Mouse (Mus musculus) heart, embryonic 14.5 days (tissue): Measurements from ENCODE around the gene Ick. TPM values are rescaled to one million over a fixed set of nuclear protein-coding genes. Genes with fewer than 3 reads are reported as not detected.

Experiments used
- ATAC-seq: fragments of 200-750 bp; cut with Nextera tagmentation; 2 replicates; pipeline ENCODE4 v1.8.0; 2017; ENCODE audit warnings: low read depth, moderate TSS enrichment; ENCODE audit not compliant: insufficient number of reproducible peaks, insufficient read depth, low FRiP score
- H3K27ac ChIP-seq, 2 experiments: fragments of 200-500 bp in 1 of 2; fragments of 300-500 bp in 1 of 2; sonication (generic) in 1 of 2; replicated peaks in 1 of 2; 2 replicates each; pipeline ENCODE4 v1.5.1; 2012 to 2014; ENCODE audit warnings: low read depth in 2 of 2, low read length in 2 of 2, control low read depth in 1 of 2, mild to moderate bottlenecking in 1 of 2, mixed read lengths in 1 of 2; ENCODE audit not compliant: control insufficient read depth in 1 of 2, insufficient read depth in 1 of 2
- H3K27me3 ChIP-seq: fragments of 300-500 bp; sonication (generic); 2 replicates; pipeline ENCODE4 v1.6.1; 2014; ENCODE audit warnings: mild to moderate bottlenecking, low read length, control low read depth; ENCODE audit not compliant: control insufficient read depth, insufficient read depth
- H3K36me3 ChIP-seq: fragments of 300-500 bp; sonication (generic); 2 replicates; pipeline ENCODE4 v1.6.1; 2014; ENCODE audit warnings: mild to moderate bottlenecking, control low read depth, low read length, mixed read lengths; ENCODE audit not compliant: control insufficient read depth, insufficient read depth
- H3K4me1 ChIP-seq, 2 experiments: fragments of 200-500 bp in 1 of 2; fragments of 300-500 bp in 1 of 2; sonication (generic) in 1 of 2; 2 replicates each; pipeline ENCODE4 v1.6.1; 2012 to 2014; ENCODE audit warnings: low read length in 2 of 2, control low read depth in 1 of 2, mixed read lengths in 1 of 2; ENCODE audit not compliant: control insufficient read depth in 2 of 2, insufficient read depth in 2 of 2
- H3K4me2 ChIP-seq: fragments of 300-500 bp; sonication (generic); 2 replicates; pipeline ENCODE4 v1.6.1; 2014; ENCODE audit warnings: mild to moderate bottlenecking, low read length
- H3K4me3 ChIP-seq, 2 experiments: fragments of 200-500 bp in 1 of 2; fragments of 300-500 bp in 1 of 2; sonication (generic) in 1 of 2; 2 replicates each; pipeline ENCODE4 v1.5.1; 2012 to 2014; ENCODE audit warnings: low read length in 2 of 2, mild to moderate bottlenecking in 2 of 2, control low read depth in 1 of 2, low read depth in 1 of 2, moderate library complexity in 1 of 2; ENCODE audit not compliant: control insufficient read depth in 1 of 2, insufficient read depth in 1 of 2
- H3K9ac ChIP-seq: fragments of 300-500 bp; sonication (generic); 2 replicates; pipeline ENCODE4 v1.6.1; 2014; ENCODE audit warnings: mild to moderate bottlenecking, low read length
- H3K9me3 ChIP-seq: fragments of 300-500 bp; sonication (generic); 2 replicates; pipeline ENCODE4 v1.6.1; 2016; ENCODE audit warnings: low read length, control low read depth; ENCODE audit not compliant: control insufficient read depth
- WGBS: fragments of 180-500 bp; shearing (Covaris S2); extraction: QIAGEN DNeasy Blood & Tissue Kit; methylation state at CpG from one replicate; pipeline ENCODE4 v1.1.7; 2014; 5-methylcytosine and 5-hydroxymethylcytosine counted together
- polyA plus RNA-seq: library from polyadenylated mRNA; unstranded; fragments of >200 nt; fragmentation: Nextera tagmentation; extraction: Ambion mirVana; gene quantifications from 2 replicates; pipeline ENCODE4 v1.2.1, GENCODE M21; 2014

Gene Ick
- polyA plus RNA-seq, 1 experiment from 2014 or later = 16.0 TPM

DNA sequence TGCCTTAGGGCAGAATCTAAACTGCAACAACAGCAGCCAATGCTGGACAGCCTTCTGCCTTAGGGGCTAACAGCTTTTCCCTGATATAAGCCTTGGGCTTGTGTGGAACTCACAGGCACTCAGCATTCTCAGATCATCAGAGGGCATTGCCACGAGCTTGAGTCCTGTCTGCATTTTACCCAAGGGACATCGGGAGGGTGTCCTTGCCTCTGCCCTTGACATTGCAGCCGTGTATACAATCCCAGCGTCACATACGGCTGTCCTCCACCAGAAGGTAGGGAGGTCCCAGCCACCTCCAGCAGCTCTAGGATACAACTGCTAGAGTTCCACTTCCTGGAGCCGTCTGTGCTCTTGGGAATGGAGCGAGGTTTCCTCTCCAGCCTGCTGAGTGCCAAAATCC lies 20.0 kb upstream of the Ick start:
- H3K4me2 ChIP-seq = peak overlapping the region; percentile 18; the same call in 1 of the 2 replicates
- H3K4me3 ChIP-seq = no peak overlapping the region
- no peaks in the 10 kb centered on the region for H3K9me3 ChIP-seq
- peak overlapping the region; percentile 39; the same call in 1 of the 2 replicates for H3K9ac ChIP-seq
- peak; percentile 52; the same call in 1 of the 2 replicates for ATAC-seq
- no peaks in the 10 kb centered on the region for H3K27me3 ChIP-seq
- WGBS = 26% methylated on average over 7 of the region's 7 CpGs
- H3K36me3 ChIP-seq = peaks cover 82% of the 10 kb centered on the region
- H3K4me1 ChIP-seq = peaks cover 12 to 24% of the 10 kb centered on the region in 2 experiments
- H3K27ac ChIP-seq = peak overlapping the region; percentile 84 to 91

DNA sequence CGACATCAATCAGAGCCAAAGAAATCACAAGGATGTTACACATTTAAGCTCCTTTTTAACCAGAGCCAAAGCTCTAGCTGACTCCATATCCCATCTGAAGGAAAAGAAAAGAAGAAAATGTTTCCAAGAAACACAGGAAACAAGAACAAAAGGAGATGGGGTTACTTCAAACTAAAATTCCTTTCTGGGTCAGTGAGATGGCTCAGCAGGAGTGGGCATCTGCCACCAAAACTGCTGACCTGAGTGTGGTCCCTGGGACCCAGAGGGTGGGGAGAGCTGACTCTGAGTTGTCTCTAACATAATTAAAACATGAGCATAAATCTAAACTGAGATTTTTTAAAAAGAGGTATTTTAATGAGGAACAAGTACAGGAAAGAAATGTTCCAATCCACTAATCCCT lies 19.1 kb upstream of the Ick start:
- no peaks in the 10 kb centered on the region for H3K9me3 ChIP-seq
- H3K27ac ChIP-seq = peak overlapping the region in 1 of 2 experiments; percentile 91; a peak in 1 of 4 replicates
- H3K4me3 ChIP-seq = no peak overlapping the region
- H3K4me1 ChIP-seq = peaks cover 12 to 24% of the 10 kb centered on the region in 2 experiments
- no peak overlapping the region for H3K4me2 ChIP-seq
- H3K36me3 ChIP-seq = peaks cover 82% of the 10 kb centered on the region
- WGBS = 80% methylated on average over 1 of the region's 1 CpGs
- H3K27me3 ChIP-seq = no peaks in the 10 kb centered on the region
- H3K9ac ChIP-seq = no peak overlapping the region
- no peak for ATAC-seq

DNA sequence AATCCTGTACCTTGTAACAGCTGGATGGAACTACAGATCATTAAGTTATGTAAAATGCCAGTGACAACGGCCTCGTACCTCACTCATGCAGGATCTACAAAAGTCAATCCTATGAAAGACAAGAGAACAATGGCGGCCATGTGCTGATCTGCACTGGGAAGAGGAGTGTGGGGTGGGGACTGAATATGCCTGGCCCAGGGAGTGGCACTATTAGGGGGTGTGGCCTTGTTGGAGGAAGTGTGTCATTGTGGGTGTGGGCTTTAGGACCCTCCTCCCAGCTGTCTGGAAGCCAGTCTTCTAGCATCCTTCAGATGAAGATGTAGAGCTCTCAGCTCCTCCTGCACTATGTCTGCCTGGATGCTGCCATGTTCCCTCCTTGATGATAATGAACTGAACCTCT lies 18.4 kb upstream of the Ick start:
- no peak for ATAC-seq
- Histone ChIP-seq H3K27ac (no peak overlapping the region), H3K4me2 (no peak overlapping the region), H3K9ac (no peak overlapping the region), H3K9me3 (no peaks in the 10 kb centered on the region), H3K27me3 (no peaks in the 10 kb centered on the region), H3K4me3 (no peak overlapping the region), H3K4me1 (peaks cover 12 to 24% of the 10 kb centered on the region in 2 experiments), H3K36me3 (peaks cover 82% of the 10 kb centered on the region)
- 94% methylated on average over 3 of the region's 3 CpGs for whole genome bisulfite sequencing

DNA sequence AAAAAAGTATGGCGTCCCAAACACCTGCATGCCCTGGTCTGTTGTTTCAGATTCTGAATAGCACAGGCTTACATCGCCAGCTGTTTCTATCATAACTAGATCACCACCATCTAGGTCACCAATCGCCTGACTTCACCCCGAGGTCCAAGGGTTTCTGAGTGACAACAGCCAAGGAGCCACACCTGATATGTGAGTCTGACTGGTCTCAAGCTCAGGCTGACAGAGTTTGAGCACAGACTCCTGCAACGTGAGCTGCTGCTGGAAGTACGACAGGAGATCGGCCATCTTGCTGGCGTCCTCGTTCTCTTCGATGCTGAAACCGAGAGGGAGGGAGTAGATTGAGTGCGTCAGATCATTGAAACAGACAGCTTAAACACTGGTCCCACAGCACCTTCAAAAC lies 13.3 kb upstream of the Ick start:
- Histone ChIP-seq H3K27me3 (no peaks in the 10 kb centered on the region), H3K4me2 (no peak overlapping the region), H3K9ac (no peak overlapping the region), H3K36me3 (peaks cover 97% of the 10 kb centered on the region), H3K4me1 (no peaks in the 10 kb centered on the region), H3K9me3 (peaks cover 8% of the 10 kb centered on the region; the same call in 1 of the 2 replicates), H3K27ac (no peak overlapping the region), H3K4me3 (no peak overlapping the region)
- ATAC-seq = no peak
- 89% methylated on average over 12 of the region's 12 CpGs for WGBS

DNA sequence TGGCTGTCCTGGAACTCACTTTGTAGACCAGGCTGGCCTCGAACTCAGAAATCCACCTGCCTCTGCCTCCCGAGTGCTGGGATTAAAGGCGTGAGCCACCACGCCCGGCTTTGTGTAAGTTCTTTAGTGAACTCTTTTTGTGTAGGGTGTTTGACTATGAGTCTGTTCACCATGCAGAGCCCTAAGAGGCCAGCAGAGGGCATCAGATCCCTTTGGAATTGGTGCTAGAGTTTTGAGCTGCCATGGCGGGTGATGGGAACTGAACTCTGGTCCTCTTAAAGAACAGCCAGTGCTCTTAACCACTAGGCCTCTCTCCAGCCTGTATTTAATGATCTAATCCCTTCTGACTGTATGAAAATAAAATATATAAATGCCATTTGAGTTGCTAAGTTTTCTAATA lies 12.6 kb upstream of the Ick start:
- ATAC-seq = no peak
- Histone ChIP-seq H3K9ac (no peak overlapping the region), H3K4me1 (no peaks in the 10 kb centered on the region), H3K4me3 (no peak overlapping the region), H3K27ac (no peak overlapping the region), H3K9me3 (peaks cover 8% of the 10 kb centered on the region; the same call in 1 of the 2 replicates), H3K4me2 (no peak overlapping the region), H3K36me3 (peaks cover 98% of the 10 kb centered on the region), H3K27me3 (no peaks in the 10 kb centered on the region)
- WGBS = 95% methylated on average over 6 of the region's 6 CpGs

DNA sequence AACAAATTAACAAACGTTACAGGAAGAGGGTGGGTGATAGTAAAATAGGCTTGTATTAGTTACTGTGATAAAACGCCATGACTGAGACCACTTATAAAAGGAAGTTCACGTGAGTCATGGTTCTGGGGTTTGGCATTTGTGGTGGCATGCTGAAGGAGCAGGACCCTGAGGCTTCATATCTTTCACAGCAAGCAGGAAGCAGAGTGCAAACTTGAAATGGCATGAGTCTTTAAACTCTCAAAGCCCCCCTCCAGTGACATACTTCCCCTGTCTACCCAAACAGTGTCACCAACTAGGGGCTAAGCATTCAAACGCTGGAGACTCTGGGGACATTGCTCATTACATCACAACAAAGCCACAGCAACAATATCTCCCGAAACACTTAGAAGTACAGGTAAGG lies 8.0 kb upstream of the Ick start:
- no peaks in the 10 kb centered on the region for H3K27me3 ChIP-seq
- no peak overlapping the region for H3K9ac ChIP-seq
- H3K4me1 ChIP-seq = peaks cover 2 to 5% of the 10 kb centered on the region in 2 experiments; a peak in 1 of 4 replicates
- peaks cover 85% of the 10 kb centered on the region for H3K36me3 ChIP-seq
- H3K27ac ChIP-seq = no peak overlapping the region
- no peak overlapping the region for H3K4me3 ChIP-seq
- 65% methylated on average over 5 of the region's 5 CpGs for WGBS
- peaks cover 8% of the 10 kb centered on the region; the same call in 1 of the 2 replicates for H3K9me3 ChIP-seq
- no peak overlapping the region for H3K4me2 ChIP-seq
- no peak for ATAC-seq

DNA sequence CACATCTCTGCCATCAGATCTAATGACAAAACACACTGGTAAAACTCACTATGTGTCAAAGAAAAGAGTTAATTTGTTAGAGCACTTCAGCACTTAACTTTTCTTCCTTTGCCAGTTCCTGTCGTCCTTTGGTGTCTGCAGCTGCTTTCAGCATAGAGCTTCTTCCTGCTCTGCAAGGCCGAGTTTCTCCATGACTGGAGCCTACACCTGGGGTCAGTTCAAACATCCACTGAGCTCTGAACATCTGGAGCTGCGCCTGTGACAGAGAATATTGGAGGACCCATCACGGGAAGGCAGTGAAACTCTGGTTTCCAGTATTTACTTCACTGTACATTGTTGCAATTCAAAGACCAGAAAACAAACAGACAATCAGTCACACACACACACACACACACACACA lies 7.6 kb upstream of the Ick start:
- no peak overlapping the region for H3K4me2 ChIP-seq
- no peak overlapping the region for H3K9ac ChIP-seq
- H3K36me3 ChIP-seq = peaks cover 86% of the 10 kb centered on the region
- WGBS = 63% methylated on average over 4 of the region's 4 CpGs
- no peak overlapping the region for H3K4me3 ChIP-seq
- no peak for ATAC-seq
- peaks cover 7% of the 10 kb centered on the region; the same call in 1 of the 2 replicates for H3K9me3 ChIP-seq
- H3K27ac ChIP-seq = no peak overlapping the region
- no peaks in the 10 kb centered on the region for H3K27me3 ChIP-seq
- H3K4me1 ChIP-seq = peaks cover 2 to 7% of the 10 kb centered on the region in 2 experiments; a peak in 1 of 4 replicates

DNA sequence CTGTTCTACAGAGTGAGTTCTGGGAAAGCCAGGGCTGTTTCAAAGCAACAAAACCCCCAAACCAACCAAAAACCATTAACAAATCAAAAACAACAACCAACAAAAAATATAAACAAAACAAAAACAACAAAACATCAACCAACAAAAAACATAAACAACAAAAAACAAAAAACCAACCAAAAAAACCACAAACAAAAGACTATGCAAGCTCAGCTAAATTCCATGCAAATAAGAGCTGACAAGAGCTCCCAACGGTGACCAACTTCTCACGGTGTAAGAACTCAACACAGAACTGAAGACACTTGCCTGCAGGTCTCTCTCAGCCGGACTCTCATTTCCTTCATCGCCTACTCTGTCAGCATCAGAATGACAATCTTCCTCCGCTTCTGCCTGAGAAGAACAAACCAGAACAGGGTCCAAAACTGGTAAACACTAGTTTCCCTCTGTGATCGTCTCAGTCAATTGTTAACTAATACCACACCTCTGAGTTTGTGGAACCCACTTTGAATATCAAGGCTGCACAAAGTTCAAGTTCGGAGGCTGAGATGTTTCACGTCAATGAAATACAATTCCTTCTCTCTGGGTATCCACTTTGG lies 4.9 kb upstream of the Ick start:
- no peak overlapping the region for H3K4me3 ChIP-seq
- no peak overlapping the region for H3K4me2 ChIP-seq
- H3K9ac ChIP-seq = no peak overlapping the region
- no peaks in the 10 kb centered on the region for H3K9me3 ChIP-seq
- peaks cover 4 to 17% of the 10 kb centered on the region in 2 experiments; a peak in 3 of 4 replicates for H3K4me1 ChIP-seq
- no peaks in the 10 kb centered on the region for H3K27me3 ChIP-seq
- no peak overlapping the region for H3K27ac ChIP-seq
- no peak for ATAC-seq
- peaks cover 61% of the 10 kb centered on the region for H3K36me3 ChIP-seq
- 89% methylated on average over 8 of the region's 8 CpGs for WGBS
